In genomic region chr15:37063781-37064383, GRCm38 (mm10) we compare ENCODE assay signal across 26 mouse cellular contexts. TPM values are rescaled to one million over a fixed set of nuclear protein-coding genes. Genes with fewer than 3 reads are reported as not detected.
DNase-seq lines count a peak whose midpoint lies in the region; TF ChIP-seq lines count a peak whose summit lies in the region.
"Had no signal": no experiment of that assay in that cellular context is flagged by ENCODE, and none has a peak within 500 bp of the region (broad histone marks: within the 10 kb centered on the region; RNA-seq: fewer than 3 reads in every experiment).

No protein-coding gene starts in this region.

- H3K27ac ChIP-seq in layer of hippocampus, adult 2 months: peak overlapping the region; percentile 81; the same call in 1 of the 2 replicates
- H3K27ac ChIP-seq: embryonic facial prominence, embryonic 10.5 days; embryonic facial prominence, embryonic 13.5 days; forebrain, embryonic 10.5 days; forebrain, embryonic 13.5 days; gastrocnemius, adult 2 months; heart, adult 2 months; heart, embryonic 13.5 days; hindbrain, embryonic 14.5 days; hindbrain, postnatal 0 days had no signal

- peak; percentile 55 for DNase-seq in heart, adult 11 months
- DNase-seq in heart, adult 8-10 months (ENCODE audit: low spot score): no peak
- DNase-seq in layer of hippocampus, adult 2 months (ENCODE audit: low spot score in 2 of 2): no peak
- DNase-seq in layer of hippocampus, adult 9-11 months: no peak
- peak; percentile 27 for DNase-seq in testis, postnatal 10 days (ENCODE audit: low spot score)
- DNase-seq in testis, postnatal 14 days (ENCODE audit: low spot score): no peak
- DNase-seq: adrenal gland, adult 8-10 months; adrenal gland, postnatal 25 days; cerebellum, adult 11-12 months; cerebellum, adult 8-10 months; cerebellum, postnatal 10 days; cerebellum, postnatal 36 days; embryo, embryonic 11 days; gastrocnemius, adult 2 months; gastrocnemius, postnatal 14 days; heart, adult 2 months; heart, postnatal 14 days; heart, postnatal 4 days had no signal

- no peak overlapping the region for H3K4me3 ChIP-seq in layer of hippocampus, adult 2 months
- H3K4me3 ChIP-seq: embryonic facial prominence, embryonic 10.5 days; embryonic facial prominence, embryonic 13.5 days; erythroblast, embryonic 14.5 days; forebrain, embryonic 10.5 days; forebrain, embryonic 13.5 days; gastrocnemius, adult 2 months; heart, adult 2 months; heart, embryonic 13.5 days had no signal

- TF ChIP-seq CTCF in layer of hippocampus, adult 2 months (conservative IDR thresholded peaks at IDR 0.05): no peak

RNA-seq across cellular contexts. Expression of gene Zfp706, which starts 56.3 kb away (rescaled TPM):
- 100 to 1,000 TPM; 214 to 231 (median 227) TPM for total RNA-seq in heart, adult 8-10 months (2022)
- 100 to 1,000 TPM; 275 to 283 TPM for total RNA-seq in layer of hippocampus, adult 2 months (2021)

Comparison
In these comparisons a context has a peak if more than half of its experiments do, and no peak if none do; other contexts are left out.
1. DNase-seq: peak in heart, adult 11 months (single experiment) and testis, postnatal 10 days (single experiment); none in heart, adult 8-10 months (single experiment), layer of hippocampus, adult 2 months (0 of 2), layer of hippocampus, adult 9-11 months (single experiment) and testis, postnatal 14 days (single experiment).